Mouse (Mus musculus) Patski (cell line): ENCODE data around the gene Gnl1. TPM values are rescaled to one million over a fixed set of nuclear protein-coding genes. Genes with fewer than 3 reads are reported as not detected.
A peak's percentile ranks its signal among the peaks of the same experiment; 100 is the strongest.

Source experiments
- ATAC-seq: fragments of 100-300 bp; one replicate; pipeline ENCODE4 v1.8.0; 2021
- CTCF ChIA-PET: fragments of 350-600 bp; sonication (Branson Sonifier 250); formaldehyde crosslinking; loops from one replicate; lab custom pipeline; 2022; ENCODE audit warnings: inconsistent platforms; lab: Charles Lee
- POLR2A ChIA-PET: fragments of 350-600 bp; sonication (Branson Sonifier 250); formaldehyde crosslinking; loops from one replicate; lab custom pipeline; 2022; ENCODE audit warnings: antibody characterized with exemption, inconsistent platforms; lab: Charles Lee
- DNase-seq: peaks from one replicate; pipeline ENCODE4 v3.0.0-alpha.2; 2011; ENCODE audit warnings: low read depth, low spot score
- H3K27me3 ChIP-seq: fragments of 371-371 bp; one replicate; pipeline ENCODE4 v1.5.1; 2021
- CTCF ChIP-seq: fragments of 100-300 bp; IDR thresholded peaks from one replicate; pipeline ENCODE4 v1.5.1; 2021
- in situ Hi-C: fragments of 300-500 bp; cut with MboI; formaldehyde crosslinking; loops from 3 replicates; pipeline ENCODE4 v1.11.1; 2018; ENCODE audit warnings: low pct_unique_long_range_greater_than_20kb, mixed read lengths
- polyA plus RNA-seq: library from polyadenylated mRNA; unstranded; gene quantifications from one replicate; pipeline ENCODE4 v1.2.3, GENCODE M21; 2021

Gene Gnl1
- polyA plus RNA-seq, 1 experiment from 2014 or later: 74.4 TPM

DNA sequence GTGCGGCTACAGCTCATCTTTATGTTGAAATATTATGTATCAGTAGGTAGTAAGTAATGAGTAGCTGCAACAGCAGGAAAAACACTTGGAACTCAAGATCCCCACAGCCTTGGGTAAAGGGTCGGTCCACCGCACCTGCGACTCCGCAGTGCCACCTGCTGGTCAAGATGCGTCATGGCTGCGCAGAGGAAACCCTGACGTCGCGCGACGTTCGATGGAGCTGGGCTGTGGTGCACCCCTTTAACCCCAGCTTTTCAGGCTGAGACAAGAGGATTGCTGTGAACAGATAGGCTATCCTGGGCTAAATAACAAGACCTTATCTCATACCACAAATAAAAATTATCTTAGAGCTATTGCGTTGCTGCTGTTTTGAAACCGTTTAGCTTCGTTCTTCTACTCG is 14.0 kb downstream of the Gnl1 start:
- peak; percentile 99 for TF ChIP-seq CTCF
- CTCF ChIA-PET: interaction anchor here (0.6 to 5.4 kb wide), 30 partner anchors 10 to 195 kb away, joined by 3 to 74 read pairs (median 5); partner anchors contain the start of genes Gm6034, Gnl1, H2-T22 and H2-T24
- POLR2A ChIA-PET: interaction anchor here (0.9 to 1.4 kb wide), 4 partner anchors 10 to 74 kb away, joined by 3 to 6 read pairs (median 4); partner anchors contain the start of genes Gnl1 and Prr3
- no peak for DNase-seq
- in situ Hi-C loops: loop anchor here (5.0 kb wide), 1 partner anchor 56 kb away; no protein-coding TSS in a partner anchor
- H3K27me3 ChIP-seq: no peaks in the 10 kb centered on the region
- peak; percentile 68 for ATAC-seq

DNA sequence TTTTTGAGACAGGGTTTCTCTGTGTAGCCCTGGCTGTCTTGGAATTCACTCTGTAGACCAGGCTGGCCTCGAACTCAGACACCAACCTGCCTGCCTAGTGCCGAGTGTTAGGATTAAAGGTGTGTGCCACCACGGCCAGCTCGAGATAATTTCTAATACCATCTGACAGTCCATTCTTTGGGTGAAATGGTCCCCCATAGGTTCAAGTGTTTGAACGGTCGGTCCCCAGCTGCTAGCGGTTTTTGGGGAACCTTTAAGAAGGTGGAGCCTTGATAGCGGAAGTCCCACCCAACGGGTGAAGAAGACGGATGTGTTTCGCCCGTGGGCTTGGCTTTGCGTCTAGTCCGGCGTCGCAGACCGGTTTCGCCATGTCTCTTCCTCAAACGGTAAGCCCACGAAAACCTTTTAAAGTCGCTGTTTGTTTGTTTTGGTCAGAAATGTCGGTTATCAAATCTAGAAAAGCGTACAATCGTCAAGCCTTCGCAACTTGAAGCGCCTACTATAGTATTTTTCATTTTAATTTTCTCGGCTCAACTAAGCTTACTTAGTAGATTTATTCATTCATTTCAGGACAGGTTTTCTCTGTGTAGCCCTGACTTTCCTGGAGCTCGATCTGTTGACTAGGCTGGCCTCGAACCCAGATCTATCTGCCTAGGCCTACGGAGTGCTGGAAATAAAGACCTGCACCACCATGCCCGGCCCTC is 14.7 kb downstream of the Gnl1 start:
- ChIA-PET CTCF (interaction anchor here (0.7 to 5.4 kb wide), 27 partner anchors 9 to 195 kb away, joined by 3 to 74 read pairs (median 6); partner anchors contain the start of genes Gm6034, Gnl1, H2-T22 and H2-T24), POLR2A (interaction anchor here (0.7 to 1.4 kb wide), 4 partner anchors 11 to 75 kb away, joined by 3 to 6 read pairs (median 4); partner anchors contain the start of genes Gnl1 and Prr3)
- DNase-seq (peak; percentile 54), ATAC-seq (peak; percentile 65)
- no peaks in the 10 kb centered on the region for H3K27me3 ChIP-seq
- in situ Hi-C loops: loop anchor here (5.0 kb wide), 1 partner anchor 57 kb away; no protein-coding TSS in a partner anchor
- TF ChIP-seq CTCF: no peak

DNA sequence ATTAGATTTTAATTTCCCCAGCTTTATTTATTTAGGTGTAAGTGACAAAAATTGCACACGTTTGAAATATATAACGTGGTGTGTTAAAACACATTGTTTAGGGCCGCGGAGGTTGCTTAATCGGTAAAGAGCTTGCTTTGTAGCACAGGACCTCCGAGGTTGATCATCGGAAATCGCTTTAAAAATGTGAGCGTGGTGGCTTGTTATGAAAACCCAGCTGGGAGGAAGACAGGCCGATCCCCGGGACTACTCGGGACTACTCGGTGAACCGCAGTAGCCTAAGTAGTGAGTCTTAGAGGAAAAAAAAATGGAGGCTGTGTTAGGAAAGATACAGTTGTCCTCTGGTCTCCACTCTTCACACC is 15.2 kb downstream of the Gnl1 start:
- DNase-seq: no peak
- no peak for ATAC-seq
- ChIA-PET CTCF (interaction anchor here (1.3 to 5.4 kb wide), 10 partner anchors 8 to 194 kb away, joined by 4 to 74 read pairs (median 12); partner anchors contain the start of genes Gnl1 and Prr3), POLR2A (interaction anchor here (0.6 to 0.7 kb wide), 2 partner anchors 11 to 80 kb away, joined by 3 to 6 read pairs; no protein-coding TSS in a partner anchor)
- no peak for TF ChIP-seq CTCF
- no peaks in the 10 kb centered on the region for H3K27me3 ChIP-seq
- in situ Hi-C loops: loop anchor here (5.0 kb wide), 2 partner anchors 58 to 122 kb away; no protein-coding TSS in a partner anchor

DNA sequence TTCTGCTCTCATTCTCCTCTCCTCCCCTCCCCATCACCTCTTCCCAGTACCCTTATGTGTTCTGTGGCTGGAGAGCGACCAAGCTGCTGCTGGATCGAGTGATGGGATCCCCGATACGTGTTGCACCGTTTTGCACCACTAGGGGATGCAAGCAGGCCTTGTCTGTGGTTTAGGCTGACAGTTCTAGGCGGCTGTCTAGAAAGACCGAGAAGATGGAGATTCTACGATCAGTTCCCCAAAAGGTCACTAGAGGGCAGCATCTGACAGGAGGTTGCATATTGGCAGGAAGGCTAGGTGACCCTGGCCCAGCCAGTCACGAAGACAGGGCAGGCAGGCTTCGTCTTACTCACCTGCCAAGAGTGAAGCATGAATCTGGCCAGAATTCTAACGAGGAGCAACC is 17.3 kb downstream of the Gnl1 start:
- POLR2A ChIA-PET: interaction anchor here (0.6 to 0.7 kb wide), 2 partner anchors 18 to 30 kb away, joined by 3 read pairs; no protein-coding TSS in a partner anchor
- ATAC-seq: peak; percentile 77
- CTCF ChIA-PET: interaction anchor here (0.6 to 2.4 kb wide), 13 partner anchors 20 to 136 kb away, joined by 3 to 19 read pairs (median 3); partner anchors contain the start of genes Gm19684, Gm6034, H2-T22 and H2-T23
- in situ Hi-C loops: loop anchor here (5.0 kb wide), 1 partner anchor 120 kb away; no protein-coding TSS in a partner anchor
- no peaks in the 10 kb centered on the region for H3K27me3 ChIP-seq
- TF ChIP-seq CTCF: peak; percentile 99
- peak; percentile 95 for DNase-seq

DNA sequence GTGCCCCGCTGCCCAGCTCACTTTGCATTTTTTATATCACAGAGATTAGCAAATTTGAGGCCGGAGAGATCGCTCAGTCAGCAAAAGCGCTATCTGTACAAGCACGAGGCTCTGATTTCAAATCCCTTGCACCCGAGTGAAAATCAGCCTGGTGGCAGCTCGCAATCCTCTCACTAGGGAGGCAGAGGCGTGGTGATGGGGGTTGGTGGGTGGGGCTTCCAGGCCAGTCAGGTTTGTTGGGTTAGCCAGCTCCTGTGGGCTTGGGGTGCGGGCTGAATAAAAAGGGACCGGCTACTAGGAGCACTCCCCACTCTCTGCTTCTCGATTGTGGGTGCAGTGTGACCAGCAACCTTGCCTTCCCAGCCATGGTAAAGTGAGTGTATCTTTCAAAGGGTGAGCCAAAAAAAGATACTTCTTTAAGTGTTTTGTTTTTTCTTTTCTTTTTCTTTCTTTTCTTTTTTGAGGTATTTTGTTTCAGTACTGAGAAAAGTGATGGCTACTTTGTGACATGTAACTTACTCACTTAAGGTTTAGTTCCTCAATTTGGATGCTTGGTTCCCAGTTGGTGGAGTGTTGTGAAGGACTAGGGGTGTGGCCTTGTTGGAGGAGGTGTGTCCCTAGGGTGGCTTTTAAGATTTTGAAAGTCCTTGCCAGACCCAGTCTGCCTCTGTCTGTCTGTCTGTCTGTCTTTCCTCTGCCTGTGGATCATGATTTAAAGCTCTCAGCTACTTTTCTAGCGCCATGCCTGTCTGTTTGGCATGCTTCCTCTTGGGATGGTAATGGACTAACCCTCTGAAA is 18.3 kb downstream of the Gnl1 start:
- DNase-seq: no peak
- ChIA-PET CTCF (interaction anchor here (0.6 to 8.5 kb wide), 13 partner anchors 19 to 135 kb away, joined by 3 to 44 read pairs (median 4); partner anchors contain the start of genes Gm19684, H2-T23 and H2-T24), POLR2A (interaction anchor here (0.5 to 0.7 kb wide), 2 partner anchors 33 to 50 kb away, joined by 3 to 5 read pairs; no protein-coding TSS in a partner anchor)
- in situ Hi-C loops: loop anchor here (5.0 kb wide), 1 partner anchor 119 kb away; no protein-coding TSS in a partner anchor
- no peak for ATAC-seq
- TF ChIP-seq CTCF: no peak
- no peaks in the 10 kb centered on the region for H3K27me3 ChIP-seq

DNA sequence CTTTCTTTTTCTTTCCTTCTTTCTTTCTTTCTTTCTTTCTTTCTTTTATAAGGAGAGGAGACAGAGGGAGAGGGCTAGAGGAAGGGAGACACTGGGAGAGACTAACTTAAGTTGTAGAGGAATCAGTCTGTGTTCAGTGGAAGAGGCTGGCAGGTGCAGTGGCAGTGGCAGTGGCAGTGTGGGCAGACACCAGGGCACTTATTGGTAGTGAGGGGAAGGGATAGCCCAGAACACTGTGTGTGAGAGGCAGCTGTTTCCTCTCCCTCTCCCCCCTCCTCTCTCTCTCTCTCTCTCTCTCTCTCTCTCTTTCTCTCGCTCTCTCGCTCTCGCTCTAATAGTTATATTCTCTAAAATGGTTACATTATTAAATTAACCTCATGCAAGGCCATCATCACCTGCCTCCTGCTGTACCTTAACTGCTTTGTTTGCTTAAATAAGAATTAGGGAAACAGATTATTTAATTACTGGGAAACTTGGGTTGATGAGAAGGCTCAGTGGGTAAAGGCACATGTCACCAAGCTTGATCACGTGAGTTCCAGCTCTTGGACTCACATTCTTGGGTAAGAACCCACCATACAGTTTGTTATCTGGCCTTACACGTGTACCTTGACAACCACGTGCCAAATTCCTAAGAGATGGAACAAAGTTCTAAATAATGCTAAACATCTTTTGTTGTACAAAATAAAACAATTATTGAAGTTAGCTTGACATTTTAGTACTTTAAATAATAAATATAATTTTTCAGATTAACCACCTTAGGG is 19.1 kb downstream of the Gnl1 start:
- ChIA-PET CTCF (interaction anchor here (1.1 to 8.5 kb wide), 2 partner anchors 21 to 62 kb away, joined by 4 to 44 read pairs; partner anchors contain the start of gene H2-T24), POLR2A (interaction anchor here (0.5 kb wide), 1 partner anchor 33 kb away, joined by 3 read pairs; no protein-coding TSS in a partner anchor)
- DNase-seq (no peak), ATAC-seq (no peak)
- no peak for TF ChIP-seq CTCF
- in situ Hi-C loops: loop anchor here (5.0 kb wide), 1 partner anchor 119 kb away; no protein-coding TSS in a partner anchor
- H3K27me3 ChIP-seq: no peaks in the 10 kb centered on the region

DNA sequence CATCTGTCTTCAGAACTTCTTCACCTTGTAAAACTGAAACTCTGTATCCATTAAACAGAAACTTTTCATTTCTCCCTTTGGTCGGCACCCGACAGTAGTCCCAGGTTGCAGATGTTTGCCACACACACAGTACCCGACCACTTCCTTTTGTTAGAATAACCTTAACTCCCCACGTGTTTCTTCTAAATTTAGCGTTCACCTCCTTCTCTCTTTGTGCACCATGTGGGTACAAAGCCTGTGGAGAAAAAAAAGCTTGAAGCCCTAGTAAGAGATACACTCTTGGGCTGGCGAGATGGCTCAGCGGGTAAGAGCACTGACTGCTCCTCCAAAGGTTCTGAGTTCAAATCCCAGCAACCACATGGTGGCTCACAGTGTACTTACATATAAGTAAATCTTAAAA is 19.7 kb downstream of the Gnl1 start:
- no peaks in the 10 kb centered on the region for H3K27me3 ChIP-seq
- ATAC-seq (no peak), DNase-seq (no peak)
- POLR2A ChIA-PET: no interaction called here
- no peak for TF ChIP-seq CTCF
- in situ Hi-C loops: loop anchor here (5.0 kb wide), 1 partner anchor 118 kb away; no protein-coding TSS in a partner anchor
- CTCF ChIA-PET: interaction anchor here (1.1 to 8.5 kb wide), 3 partner anchors 20 to 61 kb away, joined by 4 to 44 read pairs (median 12); partner anchors contain the start of genes H2-T23 and H2-T24

DNA sequence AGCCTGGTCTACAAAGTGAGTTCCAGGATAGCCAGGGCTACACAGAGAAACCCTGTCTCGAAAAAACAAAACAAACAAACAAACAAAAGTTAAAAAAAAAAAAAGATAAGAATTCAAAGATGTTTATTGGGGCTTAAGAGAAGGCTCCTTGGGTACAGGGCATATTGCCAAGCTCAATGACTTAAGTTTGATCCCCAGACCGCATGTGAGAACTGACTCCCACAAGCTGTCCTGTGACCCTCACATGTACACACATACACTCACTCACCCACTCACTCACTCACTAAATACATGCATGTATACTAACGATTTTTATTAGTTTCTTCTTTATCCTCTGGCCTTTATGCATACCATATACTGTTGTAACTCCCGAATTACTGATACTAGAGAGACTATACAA is 20.7 kb downstream of the Gnl1 start:
- in situ Hi-C loops: no loop called here
- CTCF ChIA-PET: interaction anchor here (0.9 to 8.5 kb wide), 4 partner anchors 19 to 60 kb away, joined by 3 to 44 read pairs (median 8); partner anchors contain the start of genes H2-T23 and H2-T24
- no peaks in the 10 kb centered on the region for H3K27me3 ChIP-seq
- TF ChIP-seq CTCF: no peak
- POLR2A ChIA-PET: no interaction called here
- ATAC-seq (no peak), DNase-seq (no peak)
